Mouse (Mus musculus): ENCODE results near the gene Casd1. TPM values are rescaled to one million over a fixed set of nuclear protein-coding genes. Genes with fewer than 3 reads are reported as not detected.

Casd1 gene
- polyA plus RNA-seq, 1 experiment from 2014 or later = 16.1 TPM

GRCm38 (mm10) chr6:4590089-4590488 is 10.6 kb upstream of the Casd1 start:
- Histone ChIP-seq H3K4me3 (ENCODE audit: inconsistent target) (no peak overlapping the region), H3K79me2 (ENCODE audit: inconsistent target) (no peaks in the 10 kb centered on the region), H3K27ac (no peak overlapping the region), H3K36me3 (ENCODE audit: inconsistent target) (no peaks in the 10 kb centered on the region)
- WGBS (ENCODE audit: missing documents) = 25% methylated on average over 8 of the region's 8 CpGs

GRCm38 (mm10) chr6:4597711-4598110 is 2.9 kb upstream of the Casd1 start:
- H3K27ac ChIP-seq = no peak overlapping the region
- H3K79me2 ChIP-seq (ENCODE audit: inconsistent target) = peaks cover 8% of the 10 kb centered on the region; the same call in 1 of the 2 replicates
- no peak overlapping the region for H3K4me3 ChIP-seq (ENCODE audit: inconsistent target)
- H3K36me3 ChIP-seq (ENCODE audit: inconsistent target) = no peaks in the 10 kb centered on the region
- 94% methylated on average over 4 of the region's 4 CpGs for WGBS (ENCODE audit: missing documents)

GRCm38 (mm10) chr6:4600085-4600657 is 468 bp upstream of the Casd1 start:
- no peak overlapping the region for H3K27ac ChIP-seq
- WGBS (ENCODE audit: missing documents) = 40% methylated on average over 7 of the region's 7 CpGs

GRCm38 (mm10) chr6:4601297-4601931 is 775 bp downstream of the Casd1 start:
- WGBS (ENCODE audit: missing documents) = 9% methylated on average over 52 of the region's 58 CpGs
- Histone ChIP-seq H3K79me2 (ENCODE audit: inconsistent target) (peaks cover 41% of the 10 kb centered on the region; the same call in 1 of the 2 replicates), H3K4me3 (ENCODE audit: inconsistent target) (peak overlapping the region; percentile 33), H3K36me3 (ENCODE audit: inconsistent target) (no peaks in the 10 kb centered on the region), H3K27ac (no peak overlapping the region)

More at GRCm38 (mm10) chr6:4600085-4600657, 468 bp upstream of the Casd1 start:
- H3K36me3 ChIP-seq (ENCODE audit: inconsistent target) = no peaks in the 10 kb centered on the region
- peak overlapping the region; percentile 11; the same call in 1 of the 2 replicates for H3K4me3 ChIP-seq (ENCODE audit: inconsistent target)
- peaks cover 28% of the 10 kb centered on the region; the same call in 1 of the 2 replicates for H3K79me2 ChIP-seq (ENCODE audit: inconsistent target)

- Histone ChIP-seq H3K36me3 (ENCODE audit: inconsistent target) (no peaks in the 10 kb centered on the region), H3K27ac (no peak overlapping the region), H3K4me3 (ENCODE audit: inconsistent target) (peak overlapping the region; percentile 33), H3K79me2 (ENCODE audit: inconsistent target) (peaks cover 47% of the 10 kb centered on the region; the same call in 1 of the 2 replicates)
- WGBS (ENCODE audit: missing documents) = 94% methylated on average over 5 of the region's 5 CpGs
Measured at GRCm38 (mm10) chr6:4602012-4602411, 1.4 kb downstream of the Casd1 start.

- Histone ChIP-seq H3K27ac (no peak overlapping the region), H3K79me2 (ENCODE audit: inconsistent target) (peaks cover 49% of the 10 kb centered on the region; the same call in 1 of the 2 replicates), H3K4me3 (ENCODE audit: inconsistent target) (no peak overlapping the region), H3K36me3 (ENCODE audit: inconsistent target) (no peaks in the 10 kb centered on the region)
- 100% methylated on average over 4 of the region's 4 CpGs for WGBS (ENCODE audit: missing documents)
Measured at GRCm38 (mm10) chr6:4606394-4606793, 5.8 kb downstream of the Casd1 start.

- WGBS (ENCODE audit: missing documents) = 97% methylated on average over 4 of the region's 4 CpGs
- Histone ChIP-seq H3K27ac (no peak overlapping the region), H3K36me3 (ENCODE audit: inconsistent target) (no peaks in the 10 kb centered on the region), H3K79me2 (ENCODE audit: inconsistent target) (peaks cover 19% of the 10 kb centered on the region; the same call in 1 of the 2 replicates), H3K4me3 (ENCODE audit: inconsistent target) (no peak overlapping the region)
Measured at GRCm38 (mm10) chr6:4610216-4610896, 9.7 kb downstream of the Casd1 start.

GRCm38 (mm10) chr6:4611853-4612252 is 11.2 kb downstream of the Casd1 start:
- peaks cover 4% of the 10 kb centered on the region; the same call in 1 of the 2 replicates for H3K79me2 ChIP-seq (ENCODE audit: inconsistent target)
- H3K27ac ChIP-seq = no peak overlapping the region
- H3K4me3 ChIP-seq (ENCODE audit: inconsistent target) = no peak overlapping the region
- 35% methylated on average over 4 of the region's 4 CpGs for WGBS (ENCODE audit: missing documents)
- H3K36me3 ChIP-seq (ENCODE audit: inconsistent target) = no peaks in the 10 kb centered on the region

GRCm38 (mm10) chr6:4612431-4612830 is 11.8 kb downstream of the Casd1 start:
- Histone ChIP-seq H3K27ac (no peak overlapping the region), H3K79me2 (ENCODE audit: inconsistent target) (no peaks in the 10 kb centered on the region), H3K36me3 (ENCODE audit: inconsistent target) (no peaks in the 10 kb centered on the region), H3K4me3 (ENCODE audit: inconsistent target) (no peak overlapping the region)
- WGBS (ENCODE audit: missing documents) = 70% methylated on average over 7 of the region's 7 CpGs

- H3K27ac ChIP-seq = no peak overlapping the region
Measured at GRCm38 (mm10) chr6:4617911-4618310, 17.3 kb downstream of the Casd1 start.

GRCm38 (mm10) chr6:4631464-4631863 is 30.8 kb downstream of the Casd1 start:
- H3K36me3 ChIP-seq (ENCODE audit: inconsistent target) = no peaks in the 10 kb centered on the region
- no peaks in the 10 kb centered on the region for H3K79me2 ChIP-seq (ENCODE audit: inconsistent target)

More at GRCm38 (mm10) chr6:4617911-4618310, 17.3 kb downstream of the Casd1 start:
- H3K79me2 ChIP-seq (ENCODE audit: inconsistent target) = no peaks in the 10 kb centered on the region
- WGBS (ENCODE audit: missing documents) = 34% methylated on average over 10 of the region's 10 CpGs
- H3K4me3 ChIP-seq (ENCODE audit: inconsistent target) = no peak overlapping the region
- no peaks in the 10 kb centered on the region for H3K36me3 ChIP-seq (ENCODE audit: inconsistent target)

GRCm38 (mm10) chr6:4633189-4633588 is 32.5 kb downstream of the Casd1 start:
- no peaks in the 10 kb centered on the region; the same call in 1 of the 2 replicates for H3K36me3 ChIP-seq (ENCODE audit: inconsistent target)

More at GRCm38 (mm10) chr6:4631464-4631863, 30.8 kb downstream of the Casd1 start:
- 81% methylated on average over 3 of the region's 3 CpGs for WGBS (ENCODE audit: missing documents)
- Histone ChIP-seq H3K27ac (no peak overlapping the region), H3K4me3 (ENCODE audit: inconsistent target) (no peak overlapping the region)

GRCm38 (mm10) chr6:4634804-4635203 is 34.2 kb downstream of the Casd1 start:
- Histone ChIP-seq H3K79me2 (ENCODE audit: inconsistent target) (no peaks in the 10 kb centered on the region), H3K36me3 (ENCODE audit: inconsistent target) (no peaks in the 10 kb centered on the region; the same call in 1 of the 2 replicates), H3K27ac (no peak overlapping the region), H3K4me3 (ENCODE audit: inconsistent target) (no peak overlapping the region)
- 100% methylated on average over 1 of the region's 1 CpGs for WGBS (ENCODE audit: missing documents)

More at GRCm38 (mm10) chr6:4633189-4633588, 32.5 kb downstream of the Casd1 start:
- H3K4me3 ChIP-seq (ENCODE audit: inconsistent target) = no peak overlapping the region
- H3K79me2 ChIP-seq (ENCODE audit: inconsistent target) = no peaks in the 10 kb centered on the region
- no peak overlapping the region for H3K27ac ChIP-seq
- 96% methylated on average over 4 of the region's 4 CpGs for WGBS (ENCODE audit: missing documents)

GRCm38 (mm10) chr6:4642068-4642467 is 41.4 kb downstream of the Casd1 start:
- Histone ChIP-seq H3K79me2 (ENCODE audit: inconsistent target) (no peaks in the 10 kb centered on the region), H3K4me3 (ENCODE audit: inconsistent target) (no peak overlapping the region), H3K36me3 (ENCODE audit: inconsistent target) (no peaks in the 10 kb centered on the region; the same call in 1 of the 2 replicates), H3K27ac (no peak overlapping the region)
- WGBS (ENCODE audit: missing documents) = 96% methylated on average over 7 of the region's 7 CpGs

GRCm38 (mm10) chr6:4647351-4647750 is 46.7 kb downstream of the Casd1 start:
- Histone ChIP-seq H3K36me3 (ENCODE audit: inconsistent target) (no peaks in the 10 kb centered on the region), H3K27ac (no peak overlapping the region), H3K79me2 (ENCODE audit: inconsistent target) (no peaks in the 10 kb centered on the region), H3K4me3 (ENCODE audit: inconsistent target) (no peak overlapping the region)
- WGBS (ENCODE audit: missing documents) = 59% methylated on average over 3 of the region's 3 CpGs

Data from macrophage (primary cell).